Mouse (Mus musculus) MEL (cell line): ENCODE measurements at regions not wholly inside any gene's neighbourhood (a gene's known extent, or its start where the extent isn't known, plus 50 kb on each side); places are given as distances from the start of the nearest gene placed in this dataset.

Source experiments
- CTCF ChIP-seq, 3 experiments: IDR thresholded peaks in 2 of 3; conservative IDR thresholded peaks in 1 of 3; 2 replicates each; pipeline ENCODE4 v1.5.1; 2011 to 2012; ENCODE audit warnings: low read length in 3 of 3, low read depth in 2 of 3, mild to moderate bottlenecking in 2 of 3, improper control_type of control experiment in 1 of 3, inconsistent platforms in 1 of 3, mixed read lengths in 1 of 3, moderate library complexity in 1 of 3; ENCODE audit not compliant: control insufficient read depth in 1 of 3, insufficient read depth in 1 of 3, poor library complexity in 1 of 3, severe bottlenecking in 1 of 3
- HCFC1 ChIP-seq: IDR thresholded peaks from 2 replicates; pipeline ENCODE4 v1.6.1; 2012; ENCODE audit warnings: low read depth, mild to moderate bottlenecking, inconsistent platforms, low read length, improper control_type of control experiment, moderate library complexity
- MXI1 ChIP-seq: IDR thresholded peaks from 2 replicates; pipeline ENCODE4 v1.6.1; 2011; ENCODE audit warnings: mild to moderate bottlenecking, low read depth, low read length, improper control_type of control experiment
- MYB ChIP-seq: IDR thresholded peaks from 2 replicates; pipeline ENCODE4 v1.6.1; 2011; ENCODE audit warnings: mild to moderate bottlenecking, low read depth, low read length, improper control_type of control experiment
- POLR2A ChIP-seq, 2 experiments: IDR thresholded peaks; 2 replicates each; pipeline ENCODE4 v1.6.1; 2011 to 2012; ENCODE audit warnings: low read length in 2 of 2, mild to moderate bottlenecking in 2 of 2, control low read depth in 1 of 2, improper control_type of control experiment in 1 of 2, low read depth in 1 of 2, moderate library complexity in 1 of 2; ENCODE audit not compliant: control insufficient read depth in 1 of 2, insufficient read depth in 1 of 2, poor library complexity in 1 of 2
- TAL1 ChIP-seq: IDR thresholded peaks from 2 replicates; pipeline ENCODE4 v1.6.1; 2012; ENCODE audit warnings: mild to moderate bottlenecking, inconsistent platforms, low read length, moderate library complexity, mixed read lengths
- ZMIZ1 ChIP-seq: IDR thresholded peaks from 2 replicates; pipeline ENCODE4 v1.6.1; 2012; ENCODE audit warnings: low read depth, mild to moderate bottlenecking, inconsistent platforms, low read length, improper control_type of control experiment, moderate library complexity

DNA sequence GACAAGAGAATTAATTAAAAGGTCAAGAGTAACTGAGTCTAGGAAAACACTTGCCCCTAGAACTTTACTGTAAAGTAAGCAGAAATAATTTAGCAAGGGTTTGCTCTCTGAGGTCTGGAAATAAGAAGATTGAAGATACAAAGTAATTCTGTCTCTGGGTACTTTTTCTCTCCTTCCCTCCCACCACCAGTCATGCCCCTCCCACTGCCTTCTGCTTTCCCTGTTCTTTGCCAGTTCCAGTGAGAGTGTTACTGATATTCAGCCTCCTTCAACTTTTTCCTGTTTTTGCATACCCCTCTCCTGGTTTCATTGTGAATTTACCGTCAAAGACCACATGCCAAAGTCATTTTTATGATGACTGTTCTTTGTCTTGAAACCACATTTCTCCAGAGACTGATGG is 472.1 kb upstream of the 4930578C19Rik start:
- TF ChIP-seq CTCF (IDR thresholded peaks at IDR 0.05 in 2 of 3, conservative IDR thresholded peaks at IDR 0.05 in 1 of 3; ENCODE audit: control insufficient read depth in 1 of 3, insufficient read depth in 1 of 3, low read depth in 2 of 3, low read length in 3 of 3, poor library complexity in 1 of 3, severe bottlenecking in 1 of 3), result no peak
- TF ChIP-seq TAL1, result no peak
- no peak for TF ChIP-seq ZMIZ1
- no peak for TF ChIP-seq HCFC1
- no peak for TF ChIP-seq MXI1
- TF ChIP-seq MYB, result no peak
- TF ChIP-seq POLR2A (IDR thresholded peaks at IDR 0.05; ENCODE audit: control insufficient read depth in 1 of 2, insufficient read depth in 1 of 2, low read depth in 1 of 2, low read length in 2 of 2, poor library complexity in 1 of 2), result no peak
